Mouse (Mus musculus): ENCODE measurements around the gene Cul3. TPM values are rescaled to one million over a fixed set of nuclear protein-coding genes. Genes with fewer than 3 reads are reported as not detected.
"Not testable (repeated sequence)": the region's sequence is repeated elsewhere in the genome, so short reads cannot be mapped to it uniquely, and the experiment has no call there.

Gene Cul3
- total RNA-seq (2017), result 239 and 469 TPM in 2 replicates

- peak; percentile 92 for ATAC-seq (replicated peaks; ENCODE audit: low read depth, poor library complexity, severe bottlenecking)
Observed at GRCm38 (mm10) chr1:80340436-80341376, at the start of gene Cul3. Cul3 (minus strand) TSS chr1:80340480.

GRCm38 (mm10) chr1:80389518-80389917 is 49.2 kb upstream of the Cul3 start:
- ATAC-seq (replicated peaks; ENCODE audit: low read depth, poor library complexity, severe bottlenecking), result peak; percentile 45

- ATAC-seq (replicated peaks; ENCODE audit: low read depth, poor library complexity, severe bottlenecking), result peak; percentile 65
Observed at GRCm38 (mm10) chr1:80383613-80384589, 43.6 kb upstream of the Cul3 start.

GRCm38 (mm10) chr1:80382928-80383327 is 42.6 kb upstream of the Cul3 start:
- no peak for ATAC-seq (replicated peaks; ENCODE audit: low read depth, poor library complexity, severe bottlenecking)

DNA sequence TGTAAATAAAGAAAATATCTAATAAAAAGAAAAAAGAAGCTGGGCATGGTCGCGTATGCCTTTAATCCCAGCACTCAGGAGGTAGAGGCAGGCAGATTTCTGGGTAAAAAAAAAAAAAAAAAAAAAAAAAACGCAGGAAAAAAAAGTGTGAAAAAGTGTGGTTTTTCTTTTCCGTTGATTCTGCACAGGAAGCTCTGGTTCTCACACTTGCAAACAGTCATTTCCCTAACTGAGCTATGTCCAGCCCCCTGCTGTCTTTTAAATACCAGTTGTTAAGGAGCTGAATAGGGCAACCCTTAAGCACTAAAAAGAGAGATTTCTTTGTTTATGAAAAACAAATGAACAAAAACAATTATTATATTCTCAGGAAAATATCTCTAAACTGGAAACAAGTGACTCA is 41.0 kb upstream of the Cul3 start:
- peak; percentile 71 for ATAC-seq (replicated peaks; ENCODE audit: low read depth, poor library complexity, severe bottlenecking)

DNA sequence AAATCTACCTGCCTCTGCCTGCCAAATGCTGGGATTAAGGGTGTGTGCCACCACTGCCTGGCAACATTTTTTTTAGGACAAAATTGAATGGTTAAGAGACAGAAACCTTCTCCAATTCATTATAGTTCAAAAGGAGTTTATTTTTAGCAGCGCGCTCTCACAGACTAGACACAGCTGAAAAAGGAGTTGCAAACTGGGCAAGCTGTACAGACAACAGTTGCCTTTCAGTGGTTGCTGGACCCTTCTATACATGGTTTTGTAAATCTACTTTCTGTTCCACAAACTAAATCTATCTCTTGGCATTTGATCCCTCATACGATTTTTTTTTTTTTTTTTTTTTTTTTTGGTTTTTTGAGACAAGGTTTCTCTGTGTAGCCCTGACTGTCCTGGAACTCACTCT is 31.7 kb upstream of the Cul3 start:
- ATAC-seq (replicated peaks; ENCODE audit: low read depth, poor library complexity, severe bottlenecking), result no peak

- peak; percentile 72 for ATAC-seq (replicated peaks; ENCODE audit: low read depth, poor library complexity, severe bottlenecking)
Observed at GRCm38 (mm10) chr1:80371189-80371889, 31.1 kb upstream of the Cul3 start.

- no peak for ATAC-seq (replicated peaks; ENCODE audit: low read depth, poor library complexity, severe bottlenecking)
Observed at GRCm38 (mm10) chr1:80363486-80363885, 23.2 kb upstream of the Cul3 start.

DNA sequence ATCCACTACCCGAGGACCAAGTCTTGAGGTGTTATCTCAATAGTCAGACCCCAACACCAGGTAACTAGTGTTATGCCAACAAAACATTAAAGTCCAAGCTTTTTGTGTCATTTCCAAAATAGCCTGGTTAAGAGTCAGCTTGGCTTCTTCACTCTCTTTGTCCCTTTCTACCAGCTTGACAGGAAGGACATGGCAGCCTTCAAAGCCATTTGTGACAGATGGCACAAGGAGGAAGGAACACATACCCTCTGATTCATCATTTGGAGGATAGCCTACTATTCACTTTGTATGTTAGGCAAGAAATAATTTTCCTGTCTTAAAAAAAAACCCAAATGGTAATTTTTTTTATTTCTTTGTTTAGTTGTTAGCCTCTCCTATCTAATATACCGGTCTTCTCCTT is 22.7 kb upstream of the Cul3 start:
- ATAC-seq (replicated peaks; ENCODE audit: low read depth, poor library complexity, severe bottlenecking), result peak; percentile 65

- peak; percentile 88 for ATAC-seq (replicated peaks; ENCODE audit: low read depth, poor library complexity, severe bottlenecking)
Observed at GRCm38 (mm10) chr1:80362400-80362799, 22.1 kb upstream of the Cul3 start.

DNA sequence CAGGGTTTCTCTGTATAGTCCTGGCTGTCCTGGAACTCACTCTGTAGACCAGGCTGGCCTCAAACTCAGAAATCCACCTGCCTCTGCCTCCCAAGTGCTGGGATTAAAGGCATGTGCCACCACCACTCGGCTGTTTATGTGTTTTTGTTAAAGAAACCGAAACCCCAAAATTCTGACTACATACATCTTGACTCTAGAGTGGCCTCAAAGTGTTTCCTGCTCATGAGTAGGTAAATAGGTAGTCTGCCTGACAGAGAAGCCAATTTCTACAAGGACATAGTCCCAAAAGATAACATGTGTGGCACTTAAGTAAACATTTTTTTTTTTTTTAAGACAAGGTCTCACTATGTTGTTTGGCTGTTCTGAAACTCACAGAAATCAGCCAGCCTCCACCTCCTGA is 21.5 kb upstream of the Cul3 start:
- not testable (repeated sequence) for ATAC-seq (replicated peaks; ENCODE audit: low read depth, poor library complexity, severe bottlenecking)

DNA sequence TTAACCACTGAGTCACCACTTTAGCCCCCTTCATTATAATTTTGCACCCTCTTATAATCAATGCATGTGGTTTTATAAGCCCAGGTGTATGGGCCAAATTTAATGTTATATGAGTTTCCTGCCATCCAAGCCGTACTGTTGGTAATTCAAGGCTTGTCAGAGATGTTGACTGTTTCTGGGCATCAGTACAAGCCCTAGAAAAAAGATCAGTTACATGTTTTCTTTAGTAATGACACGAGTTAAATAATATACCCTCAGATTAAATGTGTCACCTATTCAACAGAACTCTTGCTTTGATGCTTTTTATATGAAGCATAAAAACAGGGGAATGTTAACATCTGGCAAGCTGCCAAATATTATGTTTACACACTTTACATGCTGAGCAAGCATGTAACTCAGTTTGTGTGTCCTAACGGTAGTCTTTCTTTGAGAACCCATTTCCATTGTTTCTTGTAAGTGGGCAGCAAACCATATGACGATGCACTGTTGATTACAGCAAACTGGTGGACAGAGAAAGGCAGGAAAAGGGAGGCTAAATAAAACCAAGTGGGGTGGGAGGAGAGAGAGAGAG is 19.8 kb upstream of the Cul3 start:
- ATAC-seq (replicated peaks; ENCODE audit: low read depth, poor library complexity, severe bottlenecking), result no peak

GRCm38 (mm10) chr1:80340061-80340435 is 232 bp downstream of the Cul3 start:
- ATAC-seq (replicated peaks; ENCODE audit: low read depth, poor library complexity, severe bottlenecking), result no peak

DNA sequence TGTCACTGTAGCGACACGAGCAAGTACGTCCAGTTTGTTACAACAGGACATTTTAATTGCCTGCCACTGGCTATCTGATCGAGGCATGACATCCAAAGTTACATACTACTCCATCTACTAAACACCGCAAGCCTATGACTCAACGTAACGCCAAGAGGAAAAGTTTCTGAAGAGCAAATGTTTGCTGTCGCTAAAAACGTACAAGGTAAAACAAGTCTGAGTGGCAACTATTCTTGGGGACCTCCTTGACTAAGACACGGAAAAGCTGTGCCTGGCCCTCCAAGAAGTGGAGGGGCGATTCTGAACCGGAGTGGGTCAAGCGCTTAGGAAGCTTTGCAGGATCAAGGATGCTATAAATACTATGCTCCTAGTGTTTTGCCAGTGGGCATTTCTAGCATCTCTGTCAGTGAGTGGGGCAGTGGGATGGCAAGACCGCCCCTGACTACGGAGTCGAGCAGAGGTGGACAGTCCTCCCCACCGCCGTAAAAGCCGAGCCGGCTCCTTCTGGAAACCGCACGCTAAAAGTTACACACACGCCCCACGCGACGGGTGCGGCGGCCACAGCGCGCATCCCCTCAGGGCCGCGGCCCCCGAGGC is 757 bp downstream of the Cul3 start:
- 0 out of 2 replicates have a peak, but pooled peaks have one; percentile 4 for ATAC-seq (replicated peaks; ENCODE audit: low read depth, poor library complexity, severe bottlenecking)

DNA sequence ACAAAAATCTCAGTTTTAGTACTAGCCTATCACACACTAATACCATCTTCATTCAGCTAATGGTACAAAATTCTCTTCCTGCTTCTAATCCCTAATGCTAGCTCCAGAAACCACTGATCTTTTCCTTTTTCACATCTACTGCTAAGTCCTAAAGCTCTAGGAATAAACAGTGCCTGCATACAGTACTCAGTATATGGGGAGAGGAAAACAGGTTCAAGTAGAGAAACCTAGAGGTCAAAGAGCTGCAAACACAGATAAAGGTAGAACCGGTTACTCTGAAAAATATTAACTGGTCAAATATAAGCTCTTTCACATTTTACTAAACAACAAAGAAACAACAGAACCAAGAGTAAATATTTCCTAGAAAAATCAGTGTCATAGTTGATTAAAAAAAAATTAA is 1.9 kb downstream of the Cul3 start:
- no peak for ATAC-seq (replicated peaks; ENCODE audit: low read depth, poor library complexity, severe bottlenecking)

DNA sequence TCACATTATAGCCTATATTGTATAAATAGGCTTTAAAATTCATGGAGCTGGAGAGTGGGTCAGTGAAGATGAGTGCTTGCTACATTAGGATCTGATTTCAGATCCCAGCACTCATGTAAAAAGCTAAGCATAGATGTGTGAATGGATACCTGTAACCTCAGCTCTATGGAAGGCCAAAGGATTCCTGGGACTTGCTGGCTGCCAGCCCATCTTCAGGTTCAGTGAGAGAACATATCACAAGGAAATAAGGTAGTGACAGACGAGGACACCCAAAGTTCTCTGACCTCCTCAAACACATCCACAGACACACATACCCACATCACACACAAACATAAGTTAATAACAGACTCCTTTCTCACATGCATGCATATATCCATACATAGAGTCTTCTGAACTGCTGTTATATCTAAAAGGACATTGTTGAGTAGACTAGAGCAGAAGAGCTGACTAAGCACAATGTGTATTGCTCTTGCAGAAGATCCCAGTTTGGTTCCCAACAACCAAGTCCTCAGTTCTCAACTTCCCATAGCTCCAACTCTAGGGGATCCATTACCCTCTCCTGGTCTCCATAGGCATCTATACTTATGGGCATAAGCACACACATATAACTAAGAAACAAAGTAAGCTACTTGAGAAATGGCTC is 4.4 kb downstream of the Cul3 start:
- no peak for ATAC-seq (replicated peaks; ENCODE audit: low read depth, poor library complexity, severe bottlenecking)

DNA sequence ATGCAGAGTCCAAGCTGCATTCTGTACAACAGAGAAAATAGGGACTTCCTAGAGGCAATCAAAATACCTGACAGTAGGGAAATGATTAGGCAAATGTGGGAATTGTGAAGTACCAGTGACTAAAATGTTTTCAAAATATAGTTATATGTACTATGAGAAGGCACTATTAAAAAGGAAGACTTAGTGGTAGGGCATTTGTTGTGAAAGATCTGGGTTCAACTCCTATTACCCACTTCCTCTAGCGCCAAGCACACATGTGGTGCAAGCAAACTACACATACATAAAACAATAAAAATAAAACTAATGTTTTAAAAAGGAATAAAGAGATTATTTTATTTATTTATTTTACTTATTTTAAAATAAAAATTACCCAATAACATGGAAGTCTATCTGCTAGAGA is 5.2 kb downstream of the Cul3 start:
- peak; percentile 36 for ATAC-seq (replicated peaks; ENCODE audit: low read depth, poor library complexity, severe bottlenecking)

DNA sequence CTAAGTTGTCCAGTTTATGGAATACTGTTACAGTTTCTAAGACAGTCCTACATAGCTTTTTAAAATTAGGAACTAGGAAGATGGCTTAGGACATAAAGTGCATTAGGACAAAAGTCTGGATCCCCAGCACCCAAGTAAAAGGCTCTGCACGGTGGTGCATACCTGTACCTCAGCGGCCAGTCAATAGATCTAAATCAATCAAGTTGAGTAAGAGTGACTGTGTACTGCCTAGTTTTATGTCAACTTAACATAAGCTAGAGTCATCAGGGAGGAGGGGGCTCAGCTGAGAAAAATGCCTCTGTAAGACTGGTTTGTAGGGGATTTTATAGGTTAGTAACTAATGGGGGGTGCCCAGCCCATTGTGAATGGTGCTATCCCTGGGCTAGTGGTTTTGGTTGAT is 9.3 kb downstream of the Cul3 start:
- no peak for ATAC-seq (replicated peaks; ENCODE audit: low read depth, poor library complexity, severe bottlenecking)

DNA sequence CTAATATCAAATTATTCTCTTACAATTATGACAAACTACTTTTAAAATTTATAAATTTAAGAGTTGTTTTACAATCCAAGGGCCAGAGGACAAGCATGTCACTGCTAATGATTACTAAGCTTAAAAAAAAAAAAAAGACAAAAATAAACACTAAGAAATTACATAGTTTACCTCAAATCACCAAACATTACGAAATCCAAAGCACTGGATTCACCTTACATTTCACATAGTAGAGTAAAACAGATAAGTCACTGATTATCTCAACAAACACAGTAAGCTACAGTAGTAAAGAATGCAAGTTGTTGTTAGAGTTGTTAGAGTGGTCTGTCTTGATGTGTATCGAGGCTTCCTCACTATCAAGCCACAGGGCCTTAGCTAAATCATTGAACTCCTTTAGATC is 14.5 kb downstream of the Cul3 start:
- 0 out of 2 replicates have a peak, but pooled peaks have one; percentile 20 for ATAC-seq (replicated peaks; ENCODE audit: low read depth, poor library complexity, severe bottlenecking)

Data from common myeloid progenitor, adult 5-6 weeks (primary cell).